Mouse (Mus musculus) stomach, embryonic 16.5 days (tissue): ENCODE data around the gene Ppp2ca. TPM values are rescaled to one million over a fixed set of nuclear protein-coding genes. Genes with fewer than 3 reads are reported as not detected.
"Not testable (repeated sequence)": the region's sequence is repeated elsewhere in the genome, so short reads cannot be mapped to it uniquely, and the experiment has no call there.

ENCODE experiments used
- ATAC-seq: fragments of 200-750 bp; cut with Nextera tagmentation; 2 replicates; pipeline ENCODE4 v1.8.0; 2017; ENCODE audit warnings: moderate number of reproducible peaks, moderate TSS enrichment; ENCODE audit not compliant: insufficient read depth, low FRiP score
- H3K27ac ChIP-seq: fragments of 300-500 bp; sonication (generic); 2 replicates; pipeline ENCODE4 v1.5.1; 2014; ENCODE audit warnings: low read length
- H3K27me3 ChIP-seq: fragments of 300-500 bp; sonication (generic); 2 replicates; pipeline ENCODE4 v1.6.1; 2014; ENCODE audit warnings: low read length, control low read depth, mixed read lengths; ENCODE audit not compliant: control insufficient read depth, insufficient read depth
- H3K36me3 ChIP-seq: fragments of 300-500 bp; sonication (generic); 2 replicates; pipeline ENCODE4 v1.6.1; 2014; ENCODE audit warnings: low read length; ENCODE audit not compliant: control insufficient read depth, insufficient read depth
- H3K4me1 ChIP-seq: fragments of 300-500 bp; sonication (generic); 2 replicates; pipeline ENCODE4 v1.6.1; 2014; ENCODE audit warnings: low read length, control low read depth, mixed read lengths; ENCODE audit not compliant: control insufficient read depth, insufficient read depth
- H3K4me2 ChIP-seq: fragments of 300-500 bp; sonication (generic); 2 replicates; pipeline ENCODE4 v1.6.1; 2014; ENCODE audit warnings: low read depth, low read length, mixed read lengths
- H3K4me3 ChIP-seq: fragments of 300-500 bp; sonication (generic); replicated peaks from 2 replicates; pipeline ENCODE4 v1.5.1; 2014; ENCODE audit warnings: mild to moderate bottlenecking, low read length
- H3K9ac ChIP-seq: fragments of 300-500 bp; sonication (generic); 2 replicates; pipeline ENCODE4 v1.6.1; 2014; ENCODE audit warnings: low read length
- H3K9me3 ChIP-seq: fragments of 300-500 bp; sonication (generic); replicated peaks from 2 replicates; pipeline ENCODE4 v1.6.1; 2016; ENCODE audit warnings: low read length, control low read depth; ENCODE audit not compliant: control insufficient read depth
- WGBS: fragments of 180-500 bp; shearing (Covaris S2); extraction: QIAGEN DNeasy Blood & Tissue Kit; methylation state at CpG from one replicate; pipeline ENCODE4 v1.1.7; 2014; 5-methylcytosine and 5-hydroxymethylcytosine counted together
- microRNA-seq: library from miRNA; unstranded; fragments of <30 nt; microRNA quantifications from one replicate; pipeline ENCODE4, GENCODE M21; 2016
- polyA plus RNA-seq: library from polyadenylated mRNA; unstranded; fragments of >200 nt; fragmentation: Nextera tagmentation; extraction: Ambion mirVana; gene quantifications from 2 replicates; pipeline ENCODE4 v1.2.1, GENCODE M21; 2015

Ppp2ca gene
- polyA plus RNA-seq, 1 experiment from 2014 or later = 60.6 TPM

DNA sequence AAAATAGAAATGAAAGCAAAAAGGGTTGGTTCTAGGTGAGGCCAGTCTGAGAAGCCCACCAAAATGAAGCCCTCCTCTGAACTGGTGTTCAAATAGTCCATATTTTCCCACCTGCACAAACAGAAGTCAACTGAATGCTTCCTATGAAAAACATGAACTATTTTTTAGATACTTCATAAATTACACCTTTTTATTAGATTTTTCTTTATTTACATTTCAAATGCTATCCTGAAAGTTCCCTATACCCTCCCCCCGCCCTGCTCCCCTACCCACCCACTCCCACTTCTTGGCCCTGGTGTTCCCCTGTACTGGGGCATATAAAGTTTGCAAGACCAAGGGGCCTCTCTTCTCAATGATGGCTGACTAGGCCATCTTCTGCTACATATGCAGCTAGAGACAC lies 46.9 kb downstream of the Ppp2ca start, which contains the start of gene Olfr1373:
Gene Olfr1373 (minus strand): TSS at position 101 of the 400 bp plus-strand sequence.
- not testable (repeated sequence) for H3K4me2 ChIP-seq, H3K4me1 ChIP-seq, H3K9me3 ChIP-seq, H3K27me3 ChIP-seq, H3K4me3 ChIP-seq, H3K36me3 ChIP-seq, H3K27ac ChIP-seq, H3K9ac ChIP-seq, ATAC-seq
- WGBS = 50% methylated on average over 1 of the region's 1 CpGs

DNA sequence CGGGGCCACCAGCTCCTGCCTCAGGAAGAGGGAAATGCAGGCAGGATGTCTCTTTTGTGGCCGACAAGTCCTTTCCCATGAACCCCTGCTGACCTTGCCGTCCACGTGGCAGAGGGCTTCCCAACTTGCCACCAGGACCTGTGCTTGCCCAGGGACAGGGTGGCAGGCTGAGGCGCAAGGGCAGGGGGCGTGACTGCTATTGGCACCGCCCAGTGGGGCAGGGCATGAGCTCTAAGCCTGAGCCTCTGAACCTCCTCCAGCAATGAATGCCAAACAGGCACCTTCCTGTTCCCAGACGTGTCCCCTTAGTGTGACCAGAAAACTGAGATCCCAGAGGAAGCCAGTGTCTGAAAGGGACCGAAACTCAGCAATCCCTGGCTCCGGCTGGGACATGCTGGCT lies 65.4 kb downstream of the Ppp2ca start:
- ATAC-seq = 0 out of 2 replicates have a peak, but pooled peaks have one; percentile 28

GRCm38 (mm10) chr11:52167126-52167525 lies 68.6 kb downstream of the Ppp2ca start:
- peak overlapping the region; percentile 52 for H3K4me3 ChIP-seq
- peaks cover 4% of the 10 kb centered on the region for H3K27me3 ChIP-seq
- H3K27ac ChIP-seq = no peak overlapping the region
- under 1% methylated on average over 21 of the region's 21 CpGs for WGBS
- ATAC-seq = no peak
- H3K4me1 ChIP-seq = peaks cover 4% of the 10 kb centered on the region; the same call in 1 of the 2 replicates
- no peaks in the 10 kb centered on the region for H3K9me3 ChIP-seq
- H3K4me2 ChIP-seq = peak overlapping the region; percentile 71
- H3K36me3 ChIP-seq = no peaks in the 10 kb centered on the region
- H3K9ac ChIP-seq = 0 out of 2 replicates have a peak overlapping the region, but pooled peaks have one; percentile 16

More for the DNA sequence above, 65.4 kb downstream of the Ppp2ca start:
- Histone ChIP-seq H3K9ac (no peak overlapping the region), H3K4me2 (no peak overlapping the region), H3K4me1 (peaks cover 4% of the 10 kb centered on the region; the same call in 1 of the 2 replicates), H3K4me3 (no peak overlapping the region), H3K9me3 (no peaks in the 10 kb centered on the region), H3K36me3 (no peaks in the 10 kb centered on the region), H3K27me3 (peaks cover 4% of the 10 kb centered on the region; the same call in 1 of the 2 replicates), H3K27ac (no peak overlapping the region)
- 37% methylated on average over 10 of the region's 10 CpGs for WGBS

DNA sequence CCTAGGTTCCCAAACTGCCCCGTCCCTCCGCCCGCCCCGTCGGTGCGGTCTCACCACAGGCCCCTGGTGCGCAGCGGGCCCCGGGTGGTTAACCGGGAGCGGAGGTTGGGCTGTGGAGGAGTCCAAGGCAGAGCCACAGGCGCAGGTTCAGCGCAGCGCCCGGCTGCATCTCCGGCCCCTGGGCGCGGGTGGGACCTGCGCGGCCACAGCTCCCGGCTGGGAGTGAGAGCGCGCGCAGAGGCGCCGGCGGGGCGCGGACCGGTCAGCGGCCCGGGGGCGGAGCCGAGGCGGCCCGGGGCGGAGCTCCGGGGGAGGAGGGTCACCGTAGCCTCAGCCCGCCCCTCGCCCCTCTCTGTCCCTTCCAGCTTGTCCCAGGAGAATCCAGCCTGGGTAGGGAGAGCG lies 69.4 kb downstream of the Ppp2ca start:
- H3K36me3 ChIP-seq, H3K4me1 ChIP-seq, H3K27ac ChIP-seq, H3K9me3 ChIP-seq, H3K27me3 ChIP-seq: not testable (repeated sequence)
- under 1% methylated on average over 29 of the region's 42 CpGs for WGBS
- peak; percentile 74; the same call in 1 of the 2 replicates for ATAC-seq
- Histone ChIP-seq H3K9ac (peak overlapping the region; percentile 57), H3K4me3 (peak overlapping the region; percentile 52), H3K4me2 (peak overlapping the region; percentile 71)

DNA sequence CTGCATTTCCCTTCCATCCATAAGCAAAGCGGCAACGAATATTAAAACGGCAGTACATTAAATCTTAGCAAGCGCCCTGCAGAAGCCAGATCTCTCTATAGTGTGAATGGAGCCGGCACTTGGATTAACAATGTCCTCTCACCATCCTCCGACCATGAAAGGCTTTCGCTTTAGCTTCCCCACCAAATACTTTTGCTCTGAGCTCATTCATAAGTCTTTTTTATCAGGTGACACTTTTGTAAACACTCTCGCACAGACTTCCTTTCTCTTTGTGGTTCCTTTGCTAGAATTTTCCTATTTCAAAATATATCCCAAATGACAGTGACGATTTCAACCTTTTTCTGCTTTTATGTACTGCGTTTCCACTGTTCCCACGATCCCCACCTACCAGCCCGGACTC lies 70.0 kb downstream of the Ppp2ca start:
- WGBS = 7% methylated on average over 12 of the region's 12 CpGs
- ATAC-seq = no peak
- peak overlapping the region; percentile 54 for H3K9ac ChIP-seq

More for the DNA sequence above, 70.0 kb downstream of the Ppp2ca start:
- Histone ChIP-seq H3K27me3 (peaks cover 4% of the 10 kb centered on the region), H3K4me3 (peak overlapping the region; percentile 52), H3K4me1 (peaks cover 4% of the 10 kb centered on the region; the same call in 1 of the 2 replicates), H3K4me2 (peak overlapping the region; percentile 71), H3K36me3 (no peaks in the 10 kb centered on the region), H3K27ac (no peak overlapping the region), H3K9me3 (no peaks in the 10 kb centered on the region)

Small RNA genes within 50 kb of the gene (microRNA-seq; reads per million reads assigned to microRNA genes)
- not detected for gene Gm24157
- 11.1 reads per million, percentile 32 among the genes with 10 or more reads in this experiment for gene Mir3061

Other genes starting within 250 kb of the Ppp2ca start
- 1.7 and 1.8 TPM in 2 replicates for gene Jade2, start 241.0 kb upstream of the Ppp2ca start, polyA plus RNA-seq
- gene Cdkn2aipnl, start 131.0 kb upstream of the Ppp2ca start, polyA plus RNA-seq = 81.2 and 82.5 TPM in 2 replicates
- gene Ube2b, start 97.9 kb upstream of the Ppp2ca start, polyA plus RNA-seq = 192 and 223 TPM in 2 replicates
- gene Cdkl3, start 94.5 kb upstream of the Ppp2ca start, polyA plus RNA-seq = 5.2 and 6.7 TPM in 2 replicates
- gene Olfr1373, start 46.8 kb downstream of the Ppp2ca start, polyA plus RNA-seq = not detected in 2 replicates
- gene Olfr1371, start 115.3 kb downstream of the Ppp2ca start, polyA plus RNA-seq = not detected in 2 replicates
- 650 and 654 TPM in 2 replicates for gene Skp1a, start 133.3 kb downstream of the Ppp2ca start, polyA plus RNA-seq
- gene Tcf7, start 184.3 kb downstream of the Ppp2ca start, polyA plus RNA-seq = 2.8 TPM in 2 replicates